Mouse (Mus musculus): Measurements from ENCODE around the gene Gja4.

GRCm38 (mm10) chr4:127327258-127327657, 13.4 kb upstream of the Gja4 start:
- no peak for TF ChIP-seq CTCF (IDR thresholded peaks at IDR 0.05; ENCODE audit: insufficient read depth, low read length)
- no peak for TF ChIP-seq POLR2A (IDR thresholded peaks at IDR 0.05; ENCODE audit: borderline replicate concordance, extremely low read depth, low read depth, low read length)

Data from lung, adult 2 months (tissue).